Comparison of ENCODE assay signal across 19 mouse cellular contexts in genomic region chr1:153310190-153310589, GRCm38 (mm10). TPM values are rescaled to one million over a fixed set of nuclear protein-coding genes. Genes with fewer than 3 reads are reported as not detected.
DNase-seq lines count a peak whose midpoint lies in the region; ATAC-seq and TF ChIP-seq lines count a peak whose summit lies in the region.
"Had no signal": no experiment of that assay in that cellular context is flagged by ENCODE, and none has a peak within 500 bp of the region (broad histone marks: within the 10 kb centered on the region; RNA-seq: fewer than 3 reads in every experiment).

No protein-coding gene starts in this region.

- DNase-seq in layer of hippocampus, adult 2 months (ENCODE audit: low spot score in 2 of 2): no peak
- no peak for DNase-seq in layer of hippocampus, postnatal 10 days (ENCODE audit: low spot score in 2 of 2)
- peak; percentile 51 for DNase-seq in lung, postnatal 0 days (ENCODE audit: low spot score)
- no peak for DNase-seq in lung, adult 2 months
- DNase-seq in NIH3T3 (ENCODE audit: low read depth): peak; percentile 54
- DNase-seq in fat pad, adult 2 months (ENCODE audit: extremely low read depth, low read depth, low spot score): peak; percentile 45
- DNase-seq: adrenal gland, postnatal 14 days; B cell, adult 2 months; cerebellum, adult 11-12 months; cerebellum, adult 9-10 months; cerebellum, postnatal 25 days; gastrocnemius, postnatal 10 days had no signal

- TF ChIP-seq CTCF in layer of hippocampus, adult 2 months (conservative IDR thresholded peaks at IDR 0.05): no peak
- TF ChIP-seq CTCF in lung, postnatal 0 days (IDR thresholded peaks at IDR 0.05): no peak
- no peak for TF ChIP-seq CTCF in lung, adult 2 months (IDR thresholded peaks at IDR 0.05; ENCODE audit: insufficient read depth, low read length)

- ATAC-seq in lung, postnatal 0 days: no peak
- no peak for ATAC-seq in kidney, embryonic 16.5 days (ENCODE audit: low FRiP score, low TSS enrichment)
- ATAC-seq: CD4-positive, CD25-positive, alpha-beta regulatory T cell, adult 4 months; forebrain, embryonic 15.5 days had no signal

- no peaks in the 10 kb centered on the region for H3K27me3 ChIP-seq in lung, postnatal 0 days (replicated peaks; ENCODE audit: insufficient read depth, low read length)
- no peaks in the 10 kb centered on the region for H3K27me3 ChIP-seq in kidney, embryonic 16.5 days (ENCODE audit: insufficient read depth, low read length)
- H3K27me3 ChIP-seq: embryonic facial prominence, embryonic 13.5 days; forebrain, embryonic 15.5 days; heart, embryonic 12.5 days; hindbrain, embryonic 15.5 days had no signal

- no peak for TF ChIP-seq POLR2A in lung, adult 2 months (IDR thresholded peaks at IDR 0.05; ENCODE audit: borderline replicate concordance, extremely low read depth, low read depth, low read length)

- H3K36me3 ChIP-seq in lung, postnatal 0 days (ENCODE audit: insufficient read depth, low read length): no peaks in the 10 kb centered on the region
- H3K36me3 ChIP-seq in kidney, embryonic 16.5 days (ENCODE audit: insufficient read depth, low read length): 0 out of 2 replicates have a peak, but pooled peaks cover 9% of the 10 kb centered on the region
- H3K36me3 ChIP-seq: forebrain, embryonic 15.5 days; hindbrain, embryonic 15.5 days had no signal

- no peaks in the 10 kb centered on the region for H3K9me3 ChIP-seq in lung, postnatal 0 days (ENCODE audit: low read length)
- no peaks in the 10 kb centered on the region for H3K9me3 ChIP-seq in kidney, embryonic 16.5 days (ENCODE audit: low read length)
- H3K9me3 ChIP-seq: embryonic facial prominence, embryonic 13.5 days; forebrain, embryonic 15.5 days; G1E; heart, embryonic 12.5 days; hindbrain, embryonic 15.5 days had no signal

- peak overlapping the region; percentile 92; the same call in 1 of the 2 replicates for H3K27ac ChIP-seq in layer of hippocampus, adult 2 months
- no peak overlapping the region for H3K27ac ChIP-seq in lung, postnatal 0 days (ENCODE audit: low read length)
- no peak overlapping the region for H3K27ac ChIP-seq in kidney, embryonic 16.5 days (ENCODE audit: low read length)
- H3K27ac ChIP-seq: embryonic facial prominence, embryonic 13.5 days; forebrain, embryonic 15.5 days had no signal

- H3K4me2 ChIP-seq in lung, postnatal 0 days (replicated peaks; ENCODE audit: low read depth, low read length): no peak overlapping the region
- H3K4me2 ChIP-seq in kidney, embryonic 16.5 days (replicated peaks; ENCODE audit: low read depth, low read length): no peak overlapping the region
- H3K4me2 ChIP-seq: embryonic facial prominence, embryonic 13.5 days; forebrain, embryonic 15.5 days; heart, embryonic 12.5 days; hindbrain, embryonic 15.5 days had no signal

- TF ChIP-seq EP300 in lung, postnatal 0 days (IDR thresholded peaks at IDR 0.05): no peak

- H3K9ac ChIP-seq in lung, postnatal 0 days (replicated peaks; ENCODE audit: low read depth): no peak overlapping the region
- H3K9ac ChIP-seq in kidney, embryonic 16.5 days (replicated peaks; ENCODE audit: low read length): no peak overlapping the region
- H3K9ac ChIP-seq: embryonic facial prominence, embryonic 13.5 days; forebrain, embryonic 15.5 days; heart, embryonic 12.5 days; hindbrain, embryonic 15.5 days had no signal

- H3K4me3 ChIP-seq in layer of hippocampus, adult 2 months: no peak overlapping the region
- no peak overlapping the region for H3K4me3 ChIP-seq in lung, postnatal 0 days (ENCODE audit: low read depth, low read length)
- H3K4me3 ChIP-seq in lung, adult 2 months (replicated peaks; ENCODE audit: extremely low read depth, low read depth, low read length): no peak overlapping the region
- H3K4me3 ChIP-seq in kidney, embryonic 16.5 days (ENCODE audit: low read length): no peak overlapping the region
- H3K4me3 ChIP-seq: embryonic facial prominence, embryonic 13.5 days; forebrain, embryonic 15.5 days; heart, embryonic 12.5 days; hindbrain, embryonic 15.5 days had no signal

- 55% methylated on average over 5 of the region's 5 CpGs for WGBS in lung, postnatal 0 days
- 52% methylated on average over 5 of the region's 5 CpGs for WGBS in lung, adult 2 months
- WGBS in kidney, embryonic 16.5 days: 79% methylated on average over 5 of the region's 5 CpGs

- peaks cover 19% of the 10 kb centered on the region; the same call in 1 of the 2 replicates for H3K4me1 ChIP-seq in lung, postnatal 0 days (ENCODE audit: insufficient read depth, low read depth, low read length)
- peaks cover 13% of the 10 kb centered on the region for H3K4me1 ChIP-seq in lung, adult 2 months (ENCODE audit: control insufficient read depth, insufficient read depth, low read length)
- H3K4me1 ChIP-seq in kidney, embryonic 16.5 days (ENCODE audit: insufficient read depth, low read length): peaks cover 30% of the 10 kb centered on the region

RNA-seq across cellular contexts. Expression of gene Lamc1, which starts 22.4 kb away (rescaled TPM):
- total RNA-seq in layer of hippocampus, adult 2 months (2021): 10 to 100 TPM; 27.0 to 27.2 TPM
- total RNA-seq in layer of hippocampus, postnatal 10 days (2021): 10 to 100 TPM; 43.2 to 43.8 TPM
- polyA plus RNA-seq in lung, postnatal 0 days (2015; fragmentation: Nextera tagmentation; extraction: Ambion mirVana): 101 and 106 TPM in 2 replicates
- 101 and 116 TPM in 2 replicates for polyA plus RNA-seq in lung, adult 2 months (2012; rRNA removed)
- polyA plus RNA-seq in kidney, embryonic 16.5 days (2015; fragmentation: Nextera tagmentation; extraction: Ambion mirVana): 105 and 109 TPM in 2 replicates

Comparison
In these comparisons a context has a peak if more than half of its experiments do, and no peak if none do; other contexts are left out.
1. DNase-seq: peak in lung, postnatal 0 days (single experiment), NIH3T3 (single experiment) and fat pad, adult 2 months (single experiment); none in layer of hippocampus, adult 2 months (0 of 2), layer of hippocampus, postnatal 10 days (0 of 2) and lung, adult 2 months (single experiment).